Mouse (Mus musculus) heart, embryonic 12.5 days (tissue): Measurements from ENCODE around the gene Six2. TPM values are rescaled to one million over a fixed set of nuclear protein-coding genes. Genes with fewer than 3 reads are reported as not detected.
"Not testable (repeated sequence)": the region's sequence is repeated elsewhere in the genome, so short reads cannot be mapped to it uniquely, and the experiment has no call there.

Experiments used
- ATAC-seq: fragments of 200-750 bp; cut with Nextera tagmentation; 2 replicates; pipeline ENCODE4 v1.8.0; 2017; ENCODE audit warnings: moderate TSS enrichment, moderate library complexity; ENCODE audit not compliant: insufficient number of reproducible peaks, low FRiP score
- H3K27ac ChIP-seq: fragments of 300-500 bp; sonication (generic); 2 replicates; pipeline ENCODE4 v1.5.1; 2016; ENCODE audit warnings: mild to moderate bottlenecking, moderate library complexity; ENCODE audit not compliant: poor library complexity, severe bottlenecking
- H3K27me3 ChIP-seq: fragments of 300-500 bp; sonication (generic); replicated peaks from 2 replicates; pipeline ENCODE4 v1.6.1; 2016; ENCODE audit warnings: mild to moderate bottlenecking, moderate library complexity
- H3K36me3 ChIP-seq: fragments of 300-500 bp; sonication (generic); 2 replicates; pipeline ENCODE4 v1.6.1; 2016; ENCODE audit warnings: mild to moderate bottlenecking, moderate library complexity
- H3K4me1 ChIP-seq: fragments of 300-500 bp; sonication (generic); replicated peaks from 2 replicates; pipeline ENCODE4 v1.6.1; 2016; ENCODE audit warnings: mild to moderate bottlenecking
- H3K4me2 ChIP-seq: fragments of 300-500 bp; sonication (generic); 2 replicates; pipeline ENCODE4 v1.6.1; 2016; ENCODE audit warnings: mild to moderate bottlenecking, moderate library complexity
- H3K4me3 ChIP-seq: fragments of 300-500 bp; sonication (generic); 2 replicates; pipeline ENCODE4 v1.5.1; 2016; ENCODE audit warnings: mild to moderate bottlenecking
- H3K9ac ChIP-seq: fragments of 300-500 bp; sonication (generic); 2 replicates; pipeline ENCODE4 v1.6.1; 2016; ENCODE audit warnings: mild to moderate bottlenecking, moderate library complexity
- H3K9me3 ChIP-seq: fragments of 300-500 bp; sonication (generic); replicated peaks from 2 replicates; pipeline ENCODE4 v1.6.1; 2016; ENCODE audit warnings: mild to moderate bottlenecking, moderate library complexity
- WGBS: fragments of 180-500 bp; shearing (Covaris S2); methylation state at CpG from one replicate; pipeline ENCODE4 v1.1.7; 2016; 5-methylcytosine and 5-hydroxymethylcytosine counted together
- polyA plus RNA-seq: library from polyadenylated mRNA; unstranded; fragments of >200 nt; fragmentation: Nextera tagmentation; extraction: Ambion mirVana; gene quantifications from 2 replicates; pipeline ENCODE4 v1.2.1, GENCODE M21; 2016

Six2 gene
- polyA plus RNA-seq, 1 experiment from 2014 or later, result 0.18 TPM

DNA sequence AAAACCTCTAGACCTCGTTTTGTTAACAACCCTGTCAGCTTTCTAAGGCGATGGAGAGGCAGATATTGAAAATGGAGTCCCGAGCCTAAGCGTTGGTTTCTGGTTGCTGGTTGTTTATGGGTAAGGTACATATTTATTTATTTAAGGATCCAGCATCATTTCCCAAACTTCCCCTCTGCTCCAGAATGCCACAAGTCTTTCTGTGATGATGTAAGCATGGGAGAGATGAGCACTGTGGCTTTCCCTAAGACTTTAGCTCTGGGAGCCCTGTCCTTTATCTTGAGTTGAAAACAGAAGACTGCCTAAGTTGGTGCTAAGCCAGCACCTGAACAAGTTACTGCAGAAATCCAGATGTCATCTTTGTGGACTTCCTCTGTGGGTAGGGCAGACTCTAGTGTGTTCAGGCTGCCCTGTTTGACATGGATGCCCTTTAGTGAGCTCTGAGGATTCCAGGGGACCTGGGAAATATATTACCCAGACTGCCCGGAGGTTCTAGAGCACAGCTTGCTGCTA, 1.8 kb upstream of the Six2 start:
- no peak overlapping the region for H3K9ac ChIP-seq
- H3K27me3 ChIP-seq, result peaks cover 98% of the 10 kb centered on the region
- H3K4me2 ChIP-seq, result no peak overlapping the region
- WGBS, result 8% methylated on average over 5 of the region's 5 CpGs
- ATAC-seq, result no peak
- H3K4me3 ChIP-seq, result no peak overlapping the region
- peaks cover 5% of the 10 kb centered on the region; the same call in 1 of the 2 replicates for H3K9me3 ChIP-seq
- H3K36me3 ChIP-seq, result no peaks in the 10 kb centered on the region
- H3K4me1 ChIP-seq, result peaks cover 23% of the 10 kb centered on the region
- no peak overlapping the region for H3K27ac ChIP-seq

DNA sequence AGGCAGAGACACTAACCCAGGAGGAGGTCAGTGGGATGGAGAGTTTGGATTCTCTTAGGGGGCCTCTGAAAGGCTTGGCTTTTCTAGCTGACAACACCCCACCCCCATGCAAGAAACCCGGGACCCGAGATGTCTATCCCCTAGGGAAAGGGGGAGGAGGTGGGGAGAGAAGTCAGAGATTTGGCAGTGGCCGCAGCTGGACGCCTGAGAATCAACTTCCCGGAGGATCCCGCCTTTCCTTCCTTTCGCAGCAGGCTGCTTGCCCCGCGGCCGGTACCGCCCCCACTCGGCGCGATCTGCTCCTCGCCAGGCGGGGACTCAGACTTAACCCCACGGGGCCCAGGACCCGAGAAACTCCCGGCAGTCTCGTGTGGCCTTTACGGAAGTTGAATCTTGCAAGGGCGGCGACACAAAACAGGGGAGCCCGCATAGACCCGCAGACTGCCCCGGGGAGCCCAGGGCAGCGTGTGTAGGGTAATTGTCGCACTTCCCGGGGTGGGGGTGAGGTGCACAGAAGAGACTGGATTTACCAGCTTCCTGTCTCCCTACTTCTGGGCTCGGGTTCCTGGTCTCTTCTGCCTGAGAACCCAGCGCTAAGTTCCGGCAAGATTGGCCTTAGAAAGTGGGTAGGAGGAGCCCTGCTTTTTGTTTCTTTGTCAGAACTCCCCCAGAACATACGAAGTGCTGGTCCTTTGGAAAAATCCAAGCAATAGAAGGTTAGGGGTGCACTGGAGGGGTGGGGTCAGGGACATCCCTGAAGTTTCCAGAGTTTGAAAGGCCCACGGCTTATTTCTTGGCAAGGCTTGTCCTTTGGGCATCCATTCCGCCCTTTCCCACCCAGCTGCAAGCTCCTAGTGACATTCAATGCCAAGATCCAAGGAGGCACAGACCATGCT, 1.1 kb upstream of the Six2 start:
- Histone ChIP-seq H3K36me3 (no peaks in the 10 kb centered on the region), H3K4me3 (peak overlapping the region; percentile 47), H3K9ac (no peak overlapping the region), H3K4me2 (peak overlapping the region; percentile 72), H3K9me3 (no peaks in the 10 kb centered on the region), H3K27ac (no peak overlapping the region), H3K27me3 (peaks cover 94% of the 10 kb centered on the region), H3K4me1 (peaks cover 23% of the 10 kb centered on the region)
- WGBS, result under 1% methylated on average over 35 of the region's 35 CpGs
- ATAC-seq, result no peak

GRCm38 (mm10) chr17:85687421-85688235, 446 bp downstream of the Six2 start:
- Histone ChIP-seq H3K27me3 (peaks cover 94% of the 10 kb centered on the region), H3K9me3 (no peaks in the 10 kb centered on the region), H3K27ac (no peak overlapping the region), H3K36me3 (no peaks in the 10 kb centered on the region), H3K4me2 (peak overlapping the region; percentile 72), H3K4me1 (peaks cover 23% of the 10 kb centered on the region), H3K4me3 (peak overlapping the region; percentile 47), H3K9ac (peak overlapping the region; percentile 46)
- ATAC-seq, result peak; percentile 10; the same call in 1 of the 2 replicates
- 3% methylated on average over 98 of the region's 109 CpGs for WGBS

DNA sequence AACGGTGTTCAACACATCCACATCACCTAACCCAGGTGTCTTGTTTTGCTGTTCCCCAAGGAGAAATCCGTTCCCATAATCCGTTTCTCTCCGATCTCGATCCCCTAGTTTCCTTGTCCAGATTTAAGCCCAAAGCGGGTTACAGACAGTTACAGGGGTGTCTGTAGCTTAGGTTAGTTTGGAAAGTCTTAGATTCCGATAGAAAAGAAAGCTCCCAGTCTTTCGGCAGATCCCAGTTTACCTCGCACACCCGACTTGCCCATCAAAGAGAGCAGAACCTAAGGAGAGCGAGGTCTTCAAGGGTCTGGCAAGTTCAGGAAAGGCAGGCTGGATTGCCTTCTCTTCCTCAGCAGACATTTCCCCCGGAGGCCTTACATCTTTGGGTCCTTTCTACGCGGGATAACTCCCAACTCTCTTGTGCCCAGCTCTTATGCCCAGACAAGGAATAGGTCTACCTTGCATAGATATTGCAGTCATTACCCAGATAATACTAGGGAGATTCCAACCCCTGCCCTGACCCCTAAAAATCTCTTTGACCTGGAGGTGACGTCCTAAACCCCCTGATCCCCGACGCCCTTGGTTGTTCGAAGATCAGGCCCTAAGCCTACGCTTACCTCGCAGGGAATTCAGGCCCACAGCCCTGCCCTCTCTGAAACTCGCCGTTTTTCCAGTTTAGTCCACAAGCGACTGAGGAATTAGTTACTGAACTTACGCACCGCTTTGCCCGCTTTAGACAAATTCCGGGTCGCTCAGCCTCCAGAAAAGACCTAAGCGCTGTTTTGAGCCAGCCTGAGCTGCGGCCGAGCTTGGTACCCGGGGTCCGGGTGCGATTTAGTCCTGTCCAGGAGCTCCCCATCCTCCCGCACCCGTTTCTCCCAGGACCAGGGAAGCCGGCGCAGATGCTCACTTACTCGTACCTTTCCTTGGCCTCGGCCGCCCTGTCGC, 1.3 kb downstream of the Six2 start:
- Histone ChIP-seq H3K4me3 (peak overlapping the region; percentile 47), H3K27ac (no peak overlapping the region), H3K4me1 (peaks cover 23% of the 10 kb centered on the region), H3K4me2 (peak overlapping the region; percentile 72), H3K9me3 (no peaks in the 10 kb centered on the region), H3K9ac (no peak overlapping the region; the same call in 1 of the 2 replicates), H3K27me3 (peaks cover 94% of the 10 kb centered on the region), H3K36me3 (no peaks in the 10 kb centered on the region)
- ATAC-seq, result no peak
- 3% methylated on average over 42 of the region's 42 CpGs for WGBS

GRCm38 (mm10) chr17:85685689-85686281, 2.3 kb downstream of the Six2 start:
- peaks cover 94% of the 10 kb centered on the region for H3K27me3 ChIP-seq
- 9% methylated on average over 11 of the region's 11 CpGs for WGBS
- no peak overlapping the region for H3K4me2 ChIP-seq
- H3K9me3 ChIP-seq, result no peaks in the 10 kb centered on the region
- H3K36me3 ChIP-seq, result no peaks in the 10 kb centered on the region
- no peak overlapping the region for H3K9ac ChIP-seq
- ATAC-seq, result no peak
- H3K4me3 ChIP-seq, result no peak overlapping the region
- H3K4me1 ChIP-seq, result peaks cover 26% of the 10 kb centered on the region
- H3K27ac ChIP-seq, result no peak overlapping the region

GRCm38 (mm10) chr17:85684841-85685688, 3.0 kb downstream of the Six2 start:
- H3K4me2 ChIP-seq, result no peak overlapping the region; the same call in 1 of the 2 replicates
- no peak overlapping the region for H3K27ac ChIP-seq
- no peaks in the 10 kb centered on the region for H3K9me3 ChIP-seq
- 0 out of 2 replicates have a peak overlapping the region, but pooled peaks have one; percentile 5 for H3K4me3 ChIP-seq
- ATAC-seq, result no peak
- under 1% methylated on average over 46 of the region's 46 CpGs for WGBS
- H3K4me1 ChIP-seq, result peaks cover 33% of the 10 kb centered on the region
- H3K9ac ChIP-seq, result no peak overlapping the region
- H3K36me3 ChIP-seq, result no peaks in the 10 kb centered on the region
- peaks cover 94% of the 10 kb centered on the region for H3K27me3 ChIP-seq

DNA sequence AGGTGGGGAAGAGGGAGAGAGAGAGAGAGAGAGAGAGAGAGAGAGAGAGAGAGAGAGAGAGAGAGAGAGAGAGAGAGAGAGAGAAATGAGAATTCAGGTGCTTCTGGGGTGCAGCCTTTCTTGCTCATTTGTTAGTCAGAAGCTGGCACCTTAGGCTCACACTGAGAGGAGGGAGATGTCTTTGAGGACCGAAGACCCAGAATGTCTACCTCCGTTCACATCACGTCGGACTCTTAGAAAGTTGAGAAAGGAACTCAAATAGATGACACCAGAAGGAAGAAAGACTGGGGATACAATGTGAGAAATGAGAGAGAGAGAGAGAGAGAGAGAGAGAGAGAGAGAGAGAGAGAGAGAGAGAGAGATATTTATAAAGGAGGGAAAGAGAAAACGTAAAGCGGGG, 3.6 kb downstream of the Six2 start:
- not testable (repeated sequence) for H3K4me2 ChIP-seq, H3K4me3 ChIP-seq, H3K9ac ChIP-seq, H3K36me3 ChIP-seq, H3K9me3 ChIP-seq, H3K27ac ChIP-seq, ATAC-seq
- Histone ChIP-seq H3K4me1 (peaks cover 38% of the 10 kb centered on the region), H3K27me3 (peaks cover 94% of the 10 kb centered on the region)
- WGBS, result 4% methylated on average over 6 of the region's 6 CpGs

DNA sequence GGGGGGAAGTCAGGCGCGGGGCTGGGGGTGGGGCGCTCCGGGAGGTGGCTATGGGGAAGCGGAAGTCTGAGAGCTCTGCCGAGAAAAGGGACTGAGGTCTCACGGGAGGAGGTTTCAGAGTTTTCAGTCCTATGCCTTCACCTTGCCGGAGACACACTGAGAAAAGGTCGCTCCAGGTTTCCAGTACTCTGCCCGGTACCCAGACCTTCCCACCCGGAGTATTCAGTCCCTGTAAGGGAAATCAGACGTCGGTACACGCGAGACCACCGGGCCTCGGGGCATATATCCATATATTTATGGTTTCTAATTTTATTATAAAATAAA, 4.1 kb downstream of the Six2 start:
- Histone ChIP-seq H3K4me3 (no peak overlapping the region), H3K4me2 (no peak overlapping the region), H3K36me3 (no peaks in the 10 kb centered on the region), H3K4me1 (peaks cover 38% of the 10 kb centered on the region), H3K27me3 (peaks cover 94% of the 10 kb centered on the region), H3K27ac (no peak overlapping the region), H3K9me3 (no peaks in the 10 kb centered on the region), H3K9ac (no peak overlapping the region)
- WGBS, result 2% methylated on average over 17 of the region's 17 CpGs
- ATAC-seq, result no peak

DNA sequence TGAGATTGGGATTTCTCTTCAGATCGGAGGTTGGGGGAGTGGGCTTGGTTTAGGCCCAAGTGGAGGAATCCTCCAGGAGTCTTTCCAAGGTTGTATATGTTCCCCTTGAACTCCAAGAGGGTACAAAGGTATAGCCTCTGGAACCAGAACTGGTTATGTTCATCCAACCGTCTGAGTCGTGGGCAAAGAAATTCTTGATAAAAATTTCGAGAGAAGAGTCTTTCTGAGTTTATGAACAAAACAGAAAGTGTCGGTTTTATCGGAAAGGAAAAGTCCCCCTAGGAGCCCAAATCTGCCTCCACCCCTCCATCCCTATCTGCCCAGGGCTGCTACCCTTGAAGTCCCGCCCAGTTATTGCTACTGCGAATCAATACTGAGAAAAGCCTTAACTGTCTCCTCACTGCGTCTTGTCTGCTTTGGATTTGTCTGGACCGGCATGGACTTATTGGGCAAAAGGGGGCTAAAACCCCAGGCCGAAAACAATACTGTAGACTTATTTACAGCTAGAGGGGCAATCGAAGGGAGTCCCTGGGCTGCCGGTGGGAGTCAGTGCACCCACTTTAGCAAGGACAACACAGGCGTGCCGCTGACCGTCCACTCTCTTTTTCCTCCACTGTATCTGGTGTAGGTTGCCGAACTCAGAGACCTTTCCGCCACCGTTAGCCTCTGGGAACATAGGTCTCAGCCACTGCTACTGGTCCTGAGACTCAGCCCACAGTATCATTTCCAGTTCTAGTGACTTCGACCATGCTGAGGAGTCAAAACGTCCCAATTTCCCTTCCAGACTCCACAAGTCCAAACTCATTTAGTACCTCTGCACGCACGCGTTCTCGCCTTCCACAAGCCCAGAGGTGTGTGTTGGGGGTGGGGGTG, 4.7 kb downstream of the Six2 start:
- Histone ChIP-seq H3K4me1 (peaks cover 32% of the 10 kb centered on the region), H3K36me3 (no peaks in the 10 kb centered on the region), H3K4me3 (no peak overlapping the region), H3K4me2 (no peak overlapping the region), H3K9me3 (no peaks in the 10 kb centered on the region), H3K27me3 (peaks cover 94% of the 10 kb centered on the region), H3K27ac (no peak overlapping the region), H3K9ac (no peak overlapping the region)
- no peak for ATAC-seq
- 7% methylated on average over 25 of the region's 25 CpGs for WGBS
